ENCODE assay signal across 7 mouse cellular contexts in the genomic region with DNA sequence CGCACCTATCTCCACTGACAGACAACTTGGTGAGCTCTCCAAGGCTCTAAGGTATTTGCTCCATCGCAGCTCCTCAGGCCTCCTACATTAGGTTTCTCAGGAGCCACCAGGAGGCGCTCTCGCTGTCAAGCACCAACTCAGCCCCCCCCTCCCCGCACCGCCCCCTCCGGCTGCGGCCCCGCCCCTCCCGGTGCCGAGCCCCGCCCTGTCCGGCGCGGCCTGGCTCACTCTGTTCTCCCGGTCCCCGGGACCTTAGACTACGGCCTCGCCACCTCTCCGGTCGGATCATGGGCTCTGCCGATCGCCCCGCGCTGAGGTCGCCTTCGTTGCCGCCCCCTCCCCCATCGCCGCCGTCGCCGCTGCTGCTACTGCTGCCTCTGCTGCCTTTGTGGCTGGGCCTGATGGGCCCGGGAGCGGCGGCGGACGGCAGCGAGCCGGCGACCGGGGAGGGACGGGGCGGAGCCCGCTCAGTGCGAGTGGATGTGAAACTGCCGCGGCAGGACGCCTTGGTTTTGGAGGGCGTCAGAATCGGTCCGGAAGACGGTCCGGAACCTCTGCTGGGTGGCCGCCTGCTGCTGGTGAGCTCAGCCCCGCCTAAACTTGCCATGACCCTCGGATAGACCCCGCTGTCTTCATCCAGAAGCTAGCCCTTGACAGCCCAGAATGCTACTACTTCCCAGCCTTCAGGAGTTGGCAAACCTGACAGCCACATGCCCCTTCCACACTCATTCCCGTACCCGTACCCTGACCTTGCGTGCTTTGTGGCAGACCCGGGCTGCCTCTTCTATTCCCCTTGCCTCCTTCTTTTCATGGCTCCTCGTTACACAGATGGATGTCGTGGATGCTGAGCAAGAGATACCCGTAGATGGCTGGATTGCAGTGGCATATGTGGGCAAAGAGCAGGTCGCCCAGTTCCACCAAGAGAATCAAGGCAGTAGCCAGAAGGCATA. TPM values are rescaled to one million over a fixed set of nuclear protein-coding genes. Genes with fewer than 3 reads are reported as not detected.
DNase-seq lines count a peak whose midpoint lies in the region; ATAC-seq lines count a peak whose summit lies in the region.

TSS of gene Rnf215 (plus strand) at position 217 of the 950 bp plus-strand sequence.

- intact Hi-C loops in left cerebral cortex, postnatal 25 days (cut with DNase I): loop anchor here (1.0 to 5.0 kb wide), 3 partner anchors 26 to 287 kb away; partner anchors contain the start of genes Castor1, Ccdc157 and Sf3a1

- peak; percentile 89 to 97 for DNase-seq in adrenal gland, adult (ENCODE audit: inconsistent age in 2 of 2, low spot score in 1 of 2)
- DNase-seq in embryo, embryonic 10.5 days (ENCODE audit: low spot score): peak; percentile 94
- peak; percentile 88 for DNase-seq in gastrocnemius, postnatal 25 days
- DNase-seq in intestine, embryonic 14.5 days (ENCODE audit: low spot score): peak; percentile 97
- peak; percentile 88 to 89 for DNase-seq in left cerebral cortex, postnatal 25 days (ENCODE audit: low spot score in 2 of 2)
- peak; percentile 92 for DNase-seq in midbrain, embryonic 10.5 days (ENCODE audit: low spot score)
- peak; percentile 98 for DNase-seq in right cerebral cortex, postnatal 4 days

- H3K4me1 ChIP-seq in intestine, embryonic 14.5 days (replicated peaks; ENCODE audit: control insufficient read depth, insufficient read depth, low read length): peaks cover 11% of the 10 kb centered on the region
- H3K4me1 ChIP-seq in midbrain, embryonic 10.5 days: peaks cover 27% of the 10 kb centered on the region

- H3K9ac ChIP-seq in intestine, embryonic 14.5 days (ENCODE audit: low read length): peak within 1 kb of the TSS; percentile 90

- WGBS in intestine, embryonic 14.5 days: 2% methylated on average over 66 of the region's 66 CpGs
- WGBS in midbrain, embryonic 10.5 days: 3% methylated on average over 62 of the region's 66 CpGs

- H3K27ac ChIP-seq in intestine, embryonic 14.5 days (ENCODE audit: low read depth): peak within 1 kb of the TSS; percentile 64; the same call in 1 of the 2 replicates
- peak within 1 kb of the TSS; percentile 94 for H3K27ac ChIP-seq in midbrain, embryonic 10.5 days (replicated peaks)

- H3K27me3 ChIP-seq in intestine, embryonic 14.5 days (replicated peaks; ENCODE audit: control insufficient read depth, insufficient read depth, low read length): no peaks in the 10 kb centered on the region
- no peaks in the 10 kb centered on the region for H3K27me3 ChIP-seq in midbrain, embryonic 10.5 days (ENCODE audit: low read depth, poor library complexity, severe bottlenecking)

- peak; percentile 94 for ATAC-seq in intestine, embryonic 14.5 days (replicated peaks; ENCODE audit: low FRiP score, low TSS enrichment, low read depth)

- peak within 1 kb of the TSS; percentile 93 for H3K4me3 ChIP-seq in intestine, embryonic 14.5 days (ENCODE audit: low read depth, low read length)
- H3K4me3 ChIP-seq in midbrain, embryonic 10.5 days: peak within 1 kb of the TSS; percentile 83

- H3K9me3 ChIP-seq in intestine, embryonic 14.5 days (ENCODE audit: control insufficient read depth, low read length): no peaks in the 10 kb centered on the region
- peaks cover 5% of the 10 kb centered on the region; the same call in 1 of the 2 replicates for H3K9me3 ChIP-seq in midbrain, embryonic 10.5 days (replicated peaks)

- peak within 1 kb of the TSS; percentile 84 for H3K4me2 ChIP-seq in intestine, embryonic 14.5 days (ENCODE audit: low read length)

- peaks cover 27% of the 10 kb centered on the region for H3K36me3 ChIP-seq in intestine, embryonic 14.5 days (ENCODE audit: control insufficient read depth, insufficient read depth, low read length)
- H3K36me3 ChIP-seq in midbrain, embryonic 10.5 days: peaks cover 33% of the 10 kb centered on the region

RNA-seq across cellular contexts. Expression of gene Rnf215, which starts in this region (rescaled TPM):
- 1 to 10 TPM; 4.9 to 5.0 TPM for total RNA-seq in gastrocnemius, postnatal 25 days (2021)
- polyA plus RNA-seq in intestine, embryonic 14.5 days (2014; fragmentation: Nextera tagmentation; extraction: Ambion mirVana): 24.9 and 27.7 TPM in 2 replicates
- total RNA-seq in left cerebral cortex, postnatal 25 days (2021): 10 to 100 TPM; 28.2 to 31.4 TPM
- 21.3 and 29.3 TPM in 2 replicates for polyA plus RNA-seq in midbrain, embryonic 10.5 days (2016; fragmentation: Nextera tagmentation; extraction: Ambion mirVana)

Comparison
In these comparisons a context has a peak if more than half of its experiments do, and no peak if none do; other contexts are left out.
1. Peak in every context shown above with its lines: DNase-seq, ATAC-seq, H3K4me3 ChIP-seq and H3K27ac ChIP-seq.
2. RNA of gene Rnf215 (total RNA-seq): 28.2 to 31.4 TPM in left cerebral cortex, postnatal 25 days; 4.9 to 5.0 TPM in gastrocnemius, postnatal 25 days; every median in the first group is over 4 times any median in the second.